Mouse (Mus musculus) left cerebral cortex, postnatal 14 days (tissue): Measurements from ENCODE around the gene Nr6a1. TPM values are rescaled to one million over a fixed set of nuclear protein-coding genes. Genes with fewer than 3 reads are reported as not detected.

Experiments used
- DNase-seq, 2 experiments: peaks; one replicate each; pipeline ENCODE4 v3.0.0; 2021 to 2022; ENCODE audit warnings: low spot score in 2 of 2, mixed read lengths in 1 of 2
- intact Hi-C: fragments of 180-260 bp; cut with DNase I; formaldehyde crosslinking; loops from one replicate; pipeline ENCODE4 v1.15.1; 2025
- total RNA-seq, 2 experiments: library from RNA; stranded (reverse); gene quantifications; 2 replicates each; pipeline ENCODE4 v1.2.3; 2021

The Nr6a1 gene
- total RNA-seq, 2 experiments from 2014 or later: 4.7 to 6.2 TPM

- no peak for DNase-seq
- intact Hi-C loops: no loop called here
Measured at GRCm38 (mm10) chr2:38941426-38941825, 13.9 kb upstream of the Nr6a1 start.

- intact Hi-C loops: no loop called here
- no peak for DNase-seq
Measured at GRCm38 (mm10) chr2:38939047-38939446, 11.6 kb upstream of the Nr6a1 start.

GRCm38 (mm10) chr2:38938007-38938406, 10.5 kb upstream of the Nr6a1 start:
- intact Hi-C loops: no loop called here
- no peak for DNase-seq

GRCm38 (mm10) chr2:38937396-38937795, 9.9 kb upstream of the Nr6a1 start:
- intact Hi-C loops: no loop called here

GRCm38 (mm10) chr2:38936721-38937378, 9.4 kb upstream of the Nr6a1 start:
- intact Hi-C loops: no loop called here

More at GRCm38 (mm10) chr2:38937396-38937795, 9.9 kb upstream of the Nr6a1 start:
- DNase-seq: no peak

GRCm38 (mm10) chr2:38934936-38935335, 7.4 kb upstream of the Nr6a1 start:
- no peak for DNase-seq
- intact Hi-C loops: no loop called here

More at GRCm38 (mm10) chr2:38936721-38937378, 9.4 kb upstream of the Nr6a1 start:
- no peak for DNase-seq

GRCm38 (mm10) chr2:38933931-38934330, 6.4 kb upstream of the Nr6a1 start:
- no peak for DNase-seq
- intact Hi-C loops: no loop called here

- intact Hi-C loops: no loop called here
- peak; percentile 45 to 63 for DNase-seq
Measured at GRCm38 (mm10) chr2:38931851-38932667, 4.6 kb upstream of the Nr6a1 start, which contains the start of gene Olfml2a. Gene Olfml2a (plus strand): TSS chr2:38931978.

GRCm38 (mm10) chr2:38930269-38930668, 2.8 kb upstream of the Nr6a1 start:
- no peak for DNase-seq
- intact Hi-C loops: no loop called here

- DNase-seq: peak; percentile 94 to 97
- intact Hi-C loops: loop anchor here (1.0 kb wide), 1 partner anchor 72 kb away; no protein-coding TSS in a partner anchor
Measured at GRCm38 (mm10) chr2:38926145-38926891, 1.2 kb downstream of the Nr6a1 start.

- intact Hi-C loops: loop anchor here (1.0 kb wide), 1 partner anchor 73 kb away; no protein-coding TSS in a partner anchor
- DNase-seq: no peak
Measured at GRCm38 (mm10) chr2:38925171-38926080, 2.1 kb downstream of the Nr6a1 start.

- DNase-seq: no peak
- intact Hi-C loops: no loop called here
Measured at GRCm38 (mm10) chr2:38924571-38924970, 2.9 kb downstream of the Nr6a1 start.

GRCm38 (mm10) chr2:38923911-38924310, 3.6 kb downstream of the Nr6a1 start:
- no peak for DNase-seq
- intact Hi-C loops: no loop called here

- intact Hi-C loops: no loop called here
- no peak for DNase-seq
Measured at GRCm38 (mm10) chr2:38923471-38923870, 4.0 kb downstream of the Nr6a1 start.

- DNase-seq: no peak
- intact Hi-C loops: no loop called here
Measured at GRCm38 (mm10) chr2:38921374-38921773, 6.1 kb downstream of the Nr6a1 start.

- intact Hi-C loops: no loop called here
- no peak for DNase-seq
Measured at GRCm38 (mm10) chr2:38916947-38917691, 10.4 kb downstream of the Nr6a1 start.

- intact Hi-C loops: no loop called here
- DNase-seq: no peak
Measured at GRCm38 (mm10) chr2:38914965-38915364, 12.5 kb downstream of the Nr6a1 start.

GRCm38 (mm10) chr2:38914517-38914916, 13.0 kb downstream of the Nr6a1 start:
- intact Hi-C loops: no loop called here
- no peak for DNase-seq
